Comparison of ENCODE assay signal across 8 mouse cellular contexts in the genomic region with DNA sequence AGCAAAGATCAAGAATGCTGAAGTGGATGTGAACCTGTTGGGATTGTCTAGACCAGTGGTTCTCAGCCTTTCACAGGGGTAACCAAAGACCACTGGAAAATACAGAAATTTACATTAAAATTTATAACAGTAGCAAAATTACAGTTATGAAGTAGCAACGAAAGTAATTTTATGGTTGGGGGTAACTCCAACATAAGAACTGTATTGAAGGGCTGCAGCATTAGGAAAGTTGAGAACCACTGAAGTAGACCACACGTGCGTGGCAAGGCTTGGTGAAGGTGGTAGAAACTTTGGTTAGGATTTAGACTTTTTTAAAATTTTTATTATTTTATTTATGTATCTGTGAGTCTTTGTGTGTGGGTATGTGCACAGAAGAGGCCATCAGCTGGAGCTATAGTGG. TPM values are rescaled to one million over a fixed set of nuclear protein-coding genes. Genes with fewer than 3 reads are reported as not detected.
DNase-seq lines count a peak whose midpoint lies in the region; ATAC-seq and TF ChIP-seq lines count a peak whose summit lies in the region.

A gene (plus strand): TSS at position 301 of the 400 bp plus-strand sequence.

- peak within 1 kb of the TSS; percentile 92; the same call in 1 of the 2 replicates for H3K9ac ChIP-seq in lung, embryonic 14.5 days
- H3K9ac ChIP-seq in embryonic facial prominence, embryonic 11.5 days (replicated peaks; ENCODE audit: low read length), result no peak within 1 kb of the TSS
- no peak within 1 kb of the TSS; the same call in 1 of the 2 replicates for H3K9ac ChIP-seq in heart, embryonic 16.5 days (ENCODE audit: low read length)
- no peak within 1 kb of the TSS for H3K9ac ChIP-seq in neural tube, embryonic 14.5 days (replicated peaks; ENCODE audit: low read depth, low read length)

- 0 out of 2 replicates have a peak within 1 kb of the TSS, but pooled peaks have one; percentile 94 for H3K4me3 ChIP-seq in lung, embryonic 14.5 days (ENCODE audit: low read depth, low read length)
- H3K4me3 ChIP-seq in embryonic facial prominence, embryonic 11.5 days (ENCODE audit: low read depth, low read length), result no peak within 1 kb of the TSS
- no peak within 1 kb of the TSS for H3K4me3 ChIP-seq in heart, embryonic 16.5 days (ENCODE audit: low read length)
- no peak within 1 kb of the TSS for H3K4me3 ChIP-seq in neural tube, embryonic 14.5 days (ENCODE audit: low read depth, low read length)

- H3K4me2 ChIP-seq in lung, embryonic 14.5 days, result peak within 1 kb of the TSS; percentile 82
- no peak within 1 kb of the TSS for H3K4me2 ChIP-seq in embryonic facial prominence, embryonic 11.5 days (ENCODE audit: low read depth, low read length)
- H3K4me2 ChIP-seq in heart, embryonic 16.5 days (ENCODE audit: low read depth, low read length), result no peak within 1 kb of the TSS
- H3K4me2 ChIP-seq in neural tube, embryonic 14.5 days (ENCODE audit: low read depth, low read length), result 0 out of 2 replicates have a peak within 1 kb of the TSS, but pooled peaks have one; percentile 62

- intact Hi-C loops in left cerebral cortex, postnatal 4 days (cut with DNase I), result loop anchor here (10.0 kb wide), 1 partner anchor 53 kb away; a partner anchor contains a TSS

- no peak for TF ChIP-seq CTCF in lung, embryonic 14.5 days (IDR thresholded peaks at IDR 0.05; ENCODE audit: low read depth)

- DNase-seq in lung, embryonic 14.5 days, result no peak
- DNase-seq in lung, postnatal 25 days (ENCODE audit: low spot score), result no peak
- no peak for DNase-seq in embryonic facial prominence, embryonic 11.5 days (ENCODE audit: low spot score)
- DNase-seq in left cerebral cortex, postnatal 4 days, result no peak
- DNase-seq in spleen, adult 18-20 months, result no peak

- ATAC-seq in lung, embryonic 14.5 days (ENCODE audit: insufficient read depth), result no peak
- ATAC-seq in embryonic facial prominence, embryonic 11.5 days (replicated peaks; ENCODE audit: insufficient number of reproducible peaks, low FRiP score, low TSS enrichment, low read depth), result no peak
- no peak for ATAC-seq in heart, embryonic 16.5 days (replicated peaks; ENCODE audit: extremely low read depth, insufficient read depth, low FRiP score)
- ATAC-seq in neural tube, embryonic 14.5 days (ENCODE audit: low read depth), result no peak
- no peak for ATAC-seq in frontal cortex, adult (ENCODE audit: low TSS enrichment)

- no peaks in the 10 kb centered on the region for H3K4me1 ChIP-seq in lung, embryonic 14.5 days (ENCODE audit: insufficient read depth)
- no peaks in the 10 kb centered on the region for H3K4me1 ChIP-seq in embryonic facial prominence, embryonic 11.5 days (ENCODE audit: control insufficient read depth, insufficient read depth, low read length)
- peaks cover 17% of the 10 kb centered on the region for H3K4me1 ChIP-seq in heart, embryonic 16.5 days (ENCODE audit: control insufficient read depth, insufficient read depth, low read length)
- H3K4me1 ChIP-seq in neural tube, embryonic 14.5 days (ENCODE audit: control insufficient read depth, insufficient read depth, low read length), result peaks cover 8% of the 10 kb centered on the region

- H3K9me3 ChIP-seq in lung, embryonic 14.5 days (ENCODE audit: low read depth, low read length), result no peaks in the 10 kb centered on the region
- no peaks in the 10 kb centered on the region for H3K9me3 ChIP-seq in embryonic facial prominence, embryonic 11.5 days (replicated peaks; ENCODE audit: control insufficient read depth, low read length)
- no peaks in the 10 kb centered on the region for H3K9me3 ChIP-seq in heart, embryonic 16.5 days (replicated peaks; ENCODE audit: control insufficient read depth, low read length)
- no peaks in the 10 kb centered on the region for H3K9me3 ChIP-seq in neural tube, embryonic 14.5 days (ENCODE audit: control insufficient read depth, low read length)

- H3K36me3 ChIP-seq in lung, embryonic 14.5 days (ENCODE audit: insufficient read depth), result peaks cover 21% of the 10 kb centered on the region
- H3K36me3 ChIP-seq in embryonic facial prominence, embryonic 11.5 days (replicated peaks; ENCODE audit: control insufficient read depth, insufficient read depth, low read depth, low read length), result peaks cover 4% of the 10 kb centered on the region
- peaks cover 16% of the 10 kb centered on the region for H3K36me3 ChIP-seq in heart, embryonic 16.5 days (ENCODE audit: control insufficient read depth, insufficient read depth)
- H3K36me3 ChIP-seq in neural tube, embryonic 14.5 days (ENCODE audit: control insufficient read depth, insufficient read depth, low read length), result peaks cover 24% of the 10 kb centered on the region

- WGBS in lung, embryonic 14.5 days, result 90% methylated on average over 3 of the region's 3 CpGs
- WGBS in embryonic facial prominence, embryonic 11.5 days, result 91% methylated on average over 3 of the region's 3 CpGs
- 96% methylated on average over 3 of the region's 3 CpGs for WGBS in heart, embryonic 16.5 days
- WGBS in neural tube, embryonic 14.5 days, result 95% methylated on average over 3 of the region's 3 CpGs

- no peaks in the 10 kb centered on the region for H3K27me3 ChIP-seq in lung, embryonic 14.5 days (ENCODE audit: insufficient read depth, low read length)
- no peaks in the 10 kb centered on the region for H3K27me3 ChIP-seq in embryonic facial prominence, embryonic 11.5 days (ENCODE audit: control insufficient read depth, insufficient read depth, low read length)
- H3K27me3 ChIP-seq in heart, embryonic 16.5 days (ENCODE audit: control insufficient read depth, insufficient read depth, low read length), result no peaks in the 10 kb centered on the region
- H3K27me3 ChIP-seq in neural tube, embryonic 14.5 days (ENCODE audit: control insufficient read depth, insufficient read depth, low read length), result no peaks in the 10 kb centered on the region

- peak within 1 kb of the TSS; percentile 54; the same call in 1 of the 2 replicates for H3K27ac ChIP-seq in lung, embryonic 14.5 days (ENCODE audit: low read depth)
- H3K27ac ChIP-seq in embryonic facial prominence, embryonic 11.5 days (replicated peaks; ENCODE audit: low read depth, low read length), result no peak within 1 kb of the TSS; the same call in 1 of the 2 replicates
- no peak within 1 kb of the TSS for H3K27ac ChIP-seq in heart, embryonic 16.5 days (ENCODE audit: low read length)
- H3K27ac ChIP-seq in neural tube, embryonic 14.5 days (ENCODE audit: low read depth, low read length), result no peak within 1 kb of the TSS

RNA-seq across cellular contexts. Expression of the gene that starts here (rescaled TPM):
- polyA plus RNA-seq in lung, embryonic 14.5 days (2014; fragmentation: Nextera tagmentation; extraction: Ambion mirVana), result 72.3 and 72.5 TPM in 2 replicates
- polyA plus RNA-seq in embryonic facial prominence, embryonic 11.5 days (2014; fragmentation: Nextera tagmentation; extraction: Ambion mirVana), result 37.5 and 42.3 TPM in 2 replicates
- 58.8 and 61.7 TPM in 2 replicates for polyA plus RNA-seq in heart, embryonic 16.5 days (2015; fragmentation: Nextera tagmentation; extraction: Ambion mirVana)
- total RNA-seq in left cerebral cortex, postnatal 4 days (2021), result 10 to 100 TPM; 60.3 to 65.5 TPM
- 48.6 and 53.7 TPM in 2 replicates for polyA plus RNA-seq in neural tube, embryonic 14.5 days (2014; fragmentation: Nextera tagmentation; extraction: Ambion mirVana)

Comparison
In these comparisons a context has a peak if more than half of its experiments do, and no peak if none do; other contexts are left out.
1. H3K4me2 ChIP-seq: peak in lung, embryonic 14.5 days (single experiment) and neural tube, embryonic 14.5 days (single experiment); none in embryonic facial prominence, embryonic 11.5 days (single experiment) and heart, embryonic 16.5 days (single experiment).